Mouse (Mus musculus) heart, adult 2 months (tissue): ENCODE results near the gene Vmn2r121. TPM values are rescaled to one million over a fixed set of nuclear protein-coding genes. Genes with fewer than 3 reads are reported as not detected.

Experiments
- DNase-seq, 2 experiments: peaks; one replicate each; pipeline ENCODE4 v3.0.0; 2021
- H3K27ac ChIP-seq: fragments of 200-600 bp; 2 replicates; pipeline ENCODE4 v1.8.1; 2022
- H3K27me3 ChIP-seq: fragments of 200-500 bp; 2 replicates; pipeline ENCODE4 v1.6.1; 2012; ENCODE audit warnings: mild to moderate bottlenecking, low read length, inconsistent platforms, mixed read lengths; ENCODE audit not compliant: control insufficient read depth, insufficient read depth
- H3K36me3 ChIP-seq: fragments of 200-500 bp; 2 replicates; pipeline ENCODE4 v1.6.1; 2012; ENCODE audit warnings: low read length, inconsistent platforms; ENCODE audit not compliant: control insufficient read depth, insufficient read depth
- H3K4me1 ChIP-seq: fragments of 200-500 bp; 2 replicates; pipeline ENCODE4 v1.6.1; 2011; ENCODE audit warnings: low read length; ENCODE audit not compliant: control insufficient read depth, insufficient read depth
- H3K4me3 ChIP-seq: fragments of 200-600 bp; 2 replicates; pipeline ENCODE4 v1.8.1; 2022
- H3K79me2 ChIP-seq: fragments of 200-500 bp; replicated peaks from 2 replicates; pipeline ENCODE4 v1.6.1; 2012; ENCODE audit warnings: mild to moderate bottlenecking, inconsistent platforms, low read length, moderate library complexity, mixed read lengths; ENCODE audit not compliant: control insufficient read depth, insufficient read depth
- H3K9ac ChIP-seq: fragments of 200-500 bp; 2 replicates; pipeline ENCODE4 v1.6.1; 2012; ENCODE audit warnings: low read depth, mild to moderate bottlenecking, control low read depth, inconsistent platforms, low read length, mixed read lengths
- CTCF ChIP-seq: fragments of 200-600 bp; IDR thresholded peaks from 2 replicates; pipeline ENCODE4 v1.8.1; 2022; ENCODE audit warnings: antibody characterized with exemption, mild to moderate bottlenecking, moderate library complexity
- POLR2A ChIP-seq: fragments of 200-500 bp; IDR thresholded peaks from 2 replicates; pipeline ENCODE4 v1.6.1; 2011; ENCODE audit warnings: mild to moderate bottlenecking, low read depth, low read length, control low read depth; ENCODE audit not compliant: insufficient read depth
- WGBS: fragments of 180-500 bp; shearing (Covaris S2); methylation state at CpG from one replicate; pipeline ENCODE4 v1.1.7; 2018; 5-methylcytosine and 5-hydroxymethylcytosine counted together
- intact Hi-C: fragments of 180-260 bp; cut with DNase I; formaldehyde crosslinking; loops from one replicate; pipeline ENCODE4 v1.15.1; 2025
- long read RNA-seq: library from polyadenylated mRNA; stranded (forward); transcript quantifications from one replicate; pipeline ENCODE4 v2.0.0, GENCODE M21; 2021
- polyA plus RNA-seq: library from polyadenylated mRNA; depleted of rRNA; stranded (reverse); fragments of >200 nt; gene quantifications from 2 replicates; pipeline ENCODE4 v1.2.3, GENCODE M21; 2012; rRNA removed
- total RNA-seq, 2 experiments: library from RNA; stranded (reverse); gene quantifications; 2 replicates each; pipeline ENCODE4 v1.2.3; 2021

The Vmn2r121 gene
- total RNA-seq = not detected
- not detected in 2 replicates for polyA plus RNA-seq
- long read RNA-seq = 0 reads

DNA sequence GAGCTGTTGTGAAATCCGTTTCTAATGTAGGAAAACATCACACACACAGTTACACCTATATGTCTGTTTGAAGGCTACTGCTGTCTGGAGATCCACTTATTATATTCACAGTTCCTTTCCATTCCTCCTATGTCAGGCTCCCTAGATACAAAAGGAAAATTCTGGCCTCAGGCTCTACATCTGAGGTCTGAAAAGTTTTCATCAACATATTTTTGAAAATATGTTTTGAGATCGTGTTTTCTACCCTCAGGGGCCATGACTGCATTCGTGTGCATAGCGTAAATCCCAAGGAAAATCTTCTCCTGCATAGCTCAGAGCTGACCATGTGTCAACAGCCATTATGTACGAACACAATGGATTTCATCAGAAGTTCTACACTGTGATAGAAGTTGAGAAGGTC lies at the start of gene Vmn2r121:
TSS of gene Vmn2r121 (minus strand) at position 101 of the 400 bp plus-strand sequence.
- H3K4me1 ChIP-seq = no peaks in the 10 kb centered on the region
- no peak for DNase-seq
- no peak for TF ChIP-seq POLR2A
- no peak for TF ChIP-seq CTCF
- H3K36me3 ChIP-seq = no peaks in the 10 kb centered on the region
- 37% methylated on average over 5 of the region's 5 CpGs for WGBS
- intact Hi-C loops = no loop called here
- no peak within 1 kb of the TSS for H3K27ac ChIP-seq
- H3K9ac ChIP-seq = no peak within 1 kb of the TSS
- no peak within 1 kb of the TSS for H3K4me3 ChIP-seq
- no peaks in the 10 kb centered on the region for H3K27me3 ChIP-seq
- no peaks in the 10 kb centered on the region for H3K79me2 ChIP-seq
